Mouse (Mus musculus) ES-Bruce4 (cell line): ENCODE results near the gene Rad51. TPM values are rescaled to one million over a fixed set of nuclear protein-coding genes. Genes with fewer than 3 reads are reported as not detected.

Source experiments
- H3K27ac ChIP-seq: 2 replicates; pipeline ENCODE4 v1.5.1; 2012; ENCODE audit warnings: low read length, inconsistent platforms; ENCODE audit not compliant: insufficient read depth
- H3K27me3 ChIP-seq: 2 replicates; pipeline ENCODE4 v1.6.1; 2012; ENCODE audit warnings: mild to moderate bottlenecking, low read length, inconsistent platforms; ENCODE audit not compliant: control insufficient read depth, poor library complexity, insufficient read depth, severe bottlenecking
- H3K36me3 ChIP-seq: 2 replicates; pipeline ENCODE4 v1.6.1; 2012; ENCODE audit warnings: inconsistent platforms, mild to moderate bottlenecking, low read length, moderate library complexity; ENCODE audit not compliant: control insufficient read depth, poor library complexity, insufficient read depth, severe bottlenecking
- H3K4me1 ChIP-seq: one replicate; pipeline ENCODE4 v1.8.1; 2011; ENCODE audit warnings: low read length; ENCODE audit not compliant: control insufficient read depth, insufficient read depth
- H3K4me3 ChIP-seq: 2 replicates; pipeline ENCODE4 v1.5.1; 2011; ENCODE audit warnings: low read depth, mild to moderate bottlenecking, low read length
- H3K9ac ChIP-seq: 2 replicates; pipeline ENCODE4 v1.6.1; 2012; ENCODE audit warnings: low read depth, mild to moderate bottlenecking, inconsistent platforms; ENCODE audit not compliant: poor library complexity, severe bottlenecking
- H3K9me3 ChIP-seq: replicated peaks from 2 replicates; pipeline ENCODE4 v1.6.1; 2012; ENCODE audit warnings: mild to moderate bottlenecking, low read length, inconsistent platforms; ENCODE audit not compliant: control insufficient read depth, poor library complexity, insufficient read depth, severe bottlenecking
- CTCF ChIP-seq: IDR thresholded peaks from one replicate; pipeline ENCODE4 v1.8.1; 2011; ENCODE audit warnings: low read depth, low read length
- EP300 ChIP-seq: IDR thresholded peaks from 2 replicates; pipeline ENCODE4 v1.6.1; 2011; ENCODE audit warnings: low read depth, low read length; ENCODE audit not compliant: insufficient read depth
- POLR2A ChIP-seq: IDR thresholded peaks from one replicate; pipeline ENCODE4 v1.8.1; 2011; ENCODE audit warnings: low read length; ENCODE audit not compliant: insufficient read depth
- polyA plus RNA-seq: library from polyadenylated mRNA; stranded (reverse); fragments of >200 nt; gene quantifications from 2 replicates; pipeline ENCODE4 v1.2.4, GENCODE M21; 2011; ENCODE audit warnings: low read depth; ENCODE audit not compliant: missing spikeins, insufficient read depth, insufficient read length

Gene Rad51
- polyA plus RNA-seq, 1 experiment: 128 TPM

GRCm38 (mm10) chr2:119111060-119111459 is 1.5 kb upstream of the Rad51 start:
- H3K9ac ChIP-seq: no peak overlapping the region
- no peaks in the 10 kb centered on the region for H3K27me3 ChIP-seq
- TF ChIP-seq POLR2A (no peak), EP300 (no peak), CTCF (no peak)
- H3K4me3 ChIP-seq: no peak overlapping the region
- H3K4me1 ChIP-seq: no peaks in the 10 kb centered on the region
- H3K9me3 ChIP-seq: no peaks in the 10 kb centered on the region
- H3K27ac ChIP-seq: no peak overlapping the region
- peaks cover 6% of the 10 kb centered on the region for H3K36me3 ChIP-seq

GRCm38 (mm10) chr2:119113121-119113925 is 730 bp downstream of the Rad51 start:
- Histone ChIP-seq H3K9ac (peak overlapping the region; percentile 90), H3K4me3 (peak overlapping the region; percentile 97), H3K27me3 (no peaks in the 10 kb centered on the region), H3K36me3 (peaks cover 22% of the 10 kb centered on the region), H3K4me1 (no peaks in the 10 kb centered on the region), H3K9me3 (no peaks in the 10 kb centered on the region), H3K27ac (peak overlapping the region; percentile 43)
- TF ChIP-seq POLR2A (no peak), EP300 (no peak), CTCF (no peak)

GRCm38 (mm10) chr2:119136346-119136898 is 23.8 kb downstream of the Rad51 start:
- peaks cover 63% of the 10 kb centered on the region for H3K36me3 ChIP-seq
- H3K27ac ChIP-seq: no peak overlapping the region
- no peaks in the 10 kb centered on the region for H3K4me1 ChIP-seq

GRCm38 (mm10) chr2:119145199-119145598 is 32.6 kb downstream of the Rad51 start:
- no peak overlapping the region for H3K4me3 ChIP-seq

More at GRCm38 (mm10) chr2:119136346-119136898, 23.8 kb downstream of the Rad51 start:
- no peak overlapping the region for H3K9ac ChIP-seq
- no peak overlapping the region for H3K4me3 ChIP-seq
- TF ChIP-seq POLR2A: no peak
- TF ChIP-seq EP300: no peak
- H3K27me3 ChIP-seq: no peaks in the 10 kb centered on the region
- H3K9me3 ChIP-seq: no peaks in the 10 kb centered on the region

GRCm38 (mm10) chr2:119146435-119146834 is 33.8 kb downstream of the Rad51 start:
- Histone ChIP-seq H3K36me3 (peaks cover 10% of the 10 kb centered on the region), H3K9ac (no peak overlapping the region), H3K4me1 (no peaks in the 10 kb centered on the region), H3K9me3 (no peaks in the 10 kb centered on the region), H3K27ac (no peak overlapping the region), H3K27me3 (no peaks in the 10 kb centered on the region), H3K4me3 (no peak overlapping the region)
- TF ChIP-seq EP300 (no peak), POLR2A (no peak), CTCF (no peak)

More at GRCm38 (mm10) chr2:119145199-119145598, 32.6 kb downstream of the Rad51 start:
- Histone ChIP-seq H3K27ac (peak overlapping the region; percentile 29; the same call in 1 of the 2 replicates), H3K9ac (no peak overlapping the region), H3K9me3 (no peaks in the 10 kb centered on the region), H3K36me3 (peaks cover 12% of the 10 kb centered on the region), H3K4me1 (no peaks in the 10 kb centered on the region), H3K27me3 (no peaks in the 10 kb centered on the region)
- TF ChIP-seq CTCF (peak; percentile 57), POLR2A (no peak), EP300 (0 out of 2 replicates have a peak, but pooled peaks have one; percentile 18)

- no peaks in the 10 kb centered on the region for H3K9me3 ChIP-seq
- H3K27me3 ChIP-seq: no peaks in the 10 kb centered on the region
- TF ChIP-seq EP300 (no peak), CTCF (no peak), POLR2A (no peak)
- H3K36me3 ChIP-seq: peaks cover 10% of the 10 kb centered on the region
- H3K4me1 ChIP-seq: no peaks in the 10 kb centered on the region
- no peak overlapping the region for H3K27ac ChIP-seq
- no peak overlapping the region for H3K4me3 ChIP-seq
- no peak overlapping the region for H3K9ac ChIP-seq
Measured at GRCm38 (mm10) chr2:119147160-119147678, 34.6 kb downstream of the Rad51 start.
